Mouse (Mus musculus): ENCODE data around the gene Txnrd3.

DNA sequence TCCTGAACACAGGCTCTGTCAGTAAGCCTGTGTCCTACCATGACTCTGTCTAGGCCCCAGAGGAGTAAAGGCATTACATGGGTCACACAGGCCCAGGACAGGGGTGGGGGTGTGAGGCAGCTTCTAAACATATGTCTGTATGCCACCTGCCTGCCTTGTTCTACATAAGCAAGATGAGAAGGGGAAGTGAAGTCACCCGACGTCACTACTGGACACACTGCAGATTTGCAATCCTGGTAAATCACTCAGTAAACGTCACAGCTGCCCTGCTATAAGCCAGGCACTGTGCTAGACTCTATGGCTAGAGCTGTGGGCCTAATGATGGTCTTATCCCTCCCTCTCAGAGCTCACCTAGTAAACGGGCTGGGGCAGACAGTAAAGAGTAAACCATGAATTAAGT is 5.8 kb upstream of the Txnrd3 start:
- no peak for TF ChIP-seq POLR2A (IDR thresholded peaks at IDR 0.05; ENCODE audit: insufficient read depth, low read depth, low read length)
- TF ChIP-seq CTCF (IDR thresholded peaks at IDR 0.05), result no peak

Measured in heart, adult 2 months (tissue).